Mouse (Mus musculus) frontal cortex, adult (tissue): ENCODE results near the gene Cradd.

Experiments
- ATAC-seq: cut with Nextera tagmentation; 2 replicates; pipeline ENCODE4 v1.9.2; 2017; ENCODE audit warnings: mild to moderate bottlenecking, moderate library complexity, mixed read lengths; ENCODE audit not compliant: low TSS enrichment

The Cradd gene

GRCm38 (mm10) chr10:95334826-95335225, 10.9 kb upstream of the Cradd start:
- ATAC-seq = no peak

GRCm38 (mm10) chr10:95332596-95332995, 8.7 kb upstream of the Cradd start:
- no peak for ATAC-seq

- no peak for ATAC-seq
Measured at GRCm38 (mm10) chr10:95330375-95331363, 6.7 kb upstream of the Cradd start.

GRCm38 (mm10) chr10:95329884-95330283, 6.0 kb upstream of the Cradd start:
- no peak for ATAC-seq

GRCm38 (mm10) chr10:95324278-95324631, 322 bp upstream of the Cradd start:
- no peak for ATAC-seq

GRCm38 (mm10) chr10:95322076-95323070, 1.6 kb downstream of the Cradd start:
- no peak for ATAC-seq

DNA sequence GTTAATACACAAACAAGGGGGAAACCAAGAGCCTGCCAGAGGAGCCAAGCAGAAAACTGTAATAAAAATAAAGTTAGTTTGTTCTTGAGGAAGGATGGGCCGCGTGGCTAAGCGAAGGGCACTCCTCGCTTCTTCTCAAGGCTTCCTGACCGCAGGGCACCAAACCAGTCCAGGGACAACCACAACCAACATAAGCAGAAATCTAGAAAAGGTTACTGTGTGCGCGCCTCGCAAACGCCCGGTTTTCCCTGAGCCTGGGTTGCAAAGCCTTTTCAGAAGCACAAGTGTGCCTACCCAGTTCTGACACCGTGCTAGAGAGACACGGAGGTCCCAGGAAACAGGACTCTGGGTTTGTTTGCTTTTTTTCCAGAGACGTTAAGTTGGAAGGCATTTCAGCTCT, 4.9 kb downstream of the Cradd start:
- no peak for ATAC-seq

DNA sequence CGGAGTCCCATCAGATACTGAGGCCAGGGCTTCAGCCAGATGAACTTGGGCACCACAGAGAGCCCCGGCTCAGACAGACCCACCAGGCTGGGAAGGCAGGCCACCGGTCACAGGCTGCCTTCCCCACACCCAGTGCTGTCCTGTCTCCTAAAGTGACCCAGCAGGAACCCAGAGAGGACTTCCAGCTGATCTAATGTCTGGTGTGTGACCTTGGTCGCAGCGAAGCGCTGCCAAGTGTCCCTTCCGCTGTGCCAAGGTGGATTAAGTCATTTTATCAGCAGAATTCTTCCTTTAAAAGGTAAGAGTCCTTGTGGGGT, 5.6 kb downstream of the Cradd start:
- no peak for ATAC-seq

- ATAC-seq = no peak
Measured at GRCm38 (mm10) chr10:95317581-95318391, 6.1 kb downstream of the Cradd start.

DNA sequence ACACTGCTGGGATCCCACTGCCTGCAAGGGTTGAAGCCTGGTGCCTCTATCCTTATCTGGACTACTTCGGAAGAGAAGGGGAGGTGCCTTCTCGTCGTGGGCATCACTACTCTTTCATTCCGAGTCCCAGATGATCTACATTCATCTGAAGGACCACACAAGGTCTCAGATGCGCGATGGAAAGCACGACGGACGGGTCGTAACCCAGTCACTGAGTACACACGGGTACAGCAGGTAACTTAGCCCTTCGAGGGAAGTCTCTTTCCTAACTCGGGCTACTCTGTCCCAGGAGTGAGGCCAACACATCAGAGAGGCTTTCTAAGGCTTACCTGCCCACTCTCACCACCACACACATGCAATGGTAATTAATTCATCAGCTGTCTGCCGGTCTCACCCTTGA, 6.8 kb downstream of the Cradd start:
- no peak for ATAC-seq

DNA sequence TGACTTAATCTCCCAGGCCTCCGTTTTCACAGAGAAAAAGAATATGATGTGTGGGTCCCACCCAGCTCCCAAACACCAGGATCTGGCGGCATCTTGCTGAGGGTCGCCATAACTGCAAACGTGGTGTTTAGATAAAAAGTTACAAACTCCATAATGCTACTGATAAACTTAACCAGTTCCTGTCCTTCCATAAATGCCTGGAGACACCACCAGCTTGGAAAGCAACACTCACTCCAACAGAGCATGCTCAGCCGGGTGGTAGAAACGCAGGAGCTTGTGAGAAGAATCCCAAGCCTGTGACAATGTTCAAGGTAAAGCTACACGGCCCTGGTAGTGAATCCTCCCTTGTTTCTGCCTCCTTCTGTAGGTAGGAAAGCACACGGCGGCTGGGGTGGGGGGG, 7.3 kb downstream of the Cradd start:
- no peak for ATAC-seq

DNA sequence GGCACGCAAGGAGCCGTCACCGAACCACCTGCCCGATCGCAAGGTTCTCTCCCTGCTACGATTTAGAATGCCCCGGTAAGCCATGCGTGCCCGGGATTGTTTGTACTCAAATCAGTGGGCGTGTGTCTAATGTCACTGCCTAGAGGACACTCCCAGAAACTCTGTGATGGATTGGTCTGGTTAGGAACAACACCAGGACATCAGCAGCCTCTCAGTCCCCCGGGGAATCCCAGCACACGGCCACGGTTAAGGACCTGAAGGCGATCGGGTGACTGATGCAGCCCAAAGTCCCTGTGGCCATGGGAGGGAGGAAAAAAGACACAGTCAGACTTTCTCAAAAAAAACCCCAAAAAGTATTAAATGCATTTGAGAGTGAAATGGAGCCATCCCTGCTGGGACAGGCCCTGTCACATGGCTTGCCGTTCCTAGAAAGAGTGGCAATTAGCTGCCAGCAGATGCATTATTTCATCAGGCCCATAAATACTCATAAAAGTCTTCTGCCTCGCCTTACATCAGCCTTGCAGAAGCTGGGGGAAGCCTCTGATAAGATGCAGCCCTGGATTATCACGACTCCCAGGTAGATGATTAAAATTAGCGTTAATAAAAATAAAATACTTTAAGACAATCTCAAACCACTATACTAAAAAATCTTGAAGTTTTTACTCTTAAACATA, 8.0 kb downstream of the Cradd start:
- no peak for ATAC-seq

DNA sequence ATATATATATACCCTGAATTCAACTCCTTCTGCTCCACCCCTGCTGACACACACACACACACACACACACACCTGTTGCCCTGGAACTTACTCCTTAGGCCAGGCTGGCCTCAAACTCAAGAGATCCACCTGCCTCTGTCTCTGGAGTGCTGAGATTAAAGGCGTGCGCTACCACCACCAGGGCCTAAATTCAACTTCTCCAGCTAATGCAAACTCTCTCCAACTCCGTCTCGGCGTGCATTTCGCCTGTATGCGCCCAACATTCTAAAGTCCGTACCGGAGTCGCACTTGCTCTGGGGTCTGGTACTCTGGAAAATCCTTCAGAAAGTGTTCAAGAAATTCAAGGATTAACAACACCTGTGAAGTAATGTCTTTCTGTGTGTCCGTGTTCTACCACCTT, 8.6 kb downstream of the Cradd start:
- ATAC-seq = no peak

GRCm38 (mm10) chr10:95314019-95314418, 9.9 kb downstream of the Cradd start:
- ATAC-seq = peak; percentile 31; the same call in 1 of the 2 replicates

DNA sequence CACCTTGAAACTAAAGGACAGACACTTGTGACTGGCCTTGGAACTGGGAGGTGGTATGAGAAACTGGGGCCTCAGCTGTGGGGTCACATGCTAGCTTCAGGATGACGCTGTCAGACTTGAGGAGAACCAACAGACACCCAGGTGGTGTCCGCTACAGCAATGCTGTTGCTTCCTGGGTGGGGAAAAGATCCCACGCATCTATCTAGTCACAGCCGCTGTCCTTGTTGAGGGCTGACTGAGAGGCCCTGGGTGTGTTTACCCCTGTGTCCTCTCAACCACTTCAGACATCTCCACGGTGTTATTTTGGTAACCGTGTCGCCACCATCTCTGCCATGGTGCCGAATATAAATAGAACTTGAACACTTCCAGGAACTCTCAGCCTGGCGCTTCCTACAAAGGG, 10.4 kb downstream of the Cradd start:
- ATAC-seq = no peak; the same call in 1 of the 2 replicates

DNA sequence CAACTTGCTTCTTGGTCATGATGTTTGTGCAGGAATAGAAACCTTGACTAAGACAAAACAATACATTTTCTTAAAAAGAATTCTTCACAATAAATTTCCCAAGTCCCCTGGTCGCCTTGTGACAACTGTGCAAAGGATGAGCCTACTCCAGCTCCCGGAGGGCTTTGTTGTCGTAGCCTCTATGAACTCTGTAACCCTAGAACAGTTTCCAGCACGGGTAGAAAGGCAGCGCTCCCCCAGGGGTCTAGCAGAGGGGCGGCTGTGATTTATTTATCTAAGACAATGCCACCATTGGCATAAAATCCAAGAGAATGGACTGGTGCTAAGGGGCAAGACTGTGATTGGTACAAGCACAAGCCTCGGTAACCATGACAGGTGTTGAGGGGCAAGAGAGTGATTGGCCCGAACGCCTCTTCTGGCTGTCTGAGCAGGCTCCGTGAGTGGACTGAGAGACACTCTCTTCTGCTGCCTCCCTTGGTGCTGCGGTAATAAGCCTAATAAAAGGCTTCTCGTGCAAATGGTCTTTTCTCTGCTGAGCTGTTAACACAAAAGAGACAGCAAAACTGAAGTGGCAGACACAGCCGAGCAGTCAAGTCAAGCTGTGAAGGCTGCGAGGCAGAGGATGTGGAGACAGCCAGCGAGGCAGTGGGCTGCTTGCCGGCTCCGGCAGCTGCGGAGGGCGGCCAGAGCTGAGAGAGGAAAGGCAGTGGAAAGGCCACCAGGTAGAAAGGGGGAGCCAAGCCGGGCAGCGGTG, 13.1 kb downstream of the Cradd start:
- no peak for ATAC-seq

- ATAC-seq = no peak
Measured at GRCm38 (mm10) chr10:95309412-95310322, 14.3 kb downstream of the Cradd start.

DNA sequence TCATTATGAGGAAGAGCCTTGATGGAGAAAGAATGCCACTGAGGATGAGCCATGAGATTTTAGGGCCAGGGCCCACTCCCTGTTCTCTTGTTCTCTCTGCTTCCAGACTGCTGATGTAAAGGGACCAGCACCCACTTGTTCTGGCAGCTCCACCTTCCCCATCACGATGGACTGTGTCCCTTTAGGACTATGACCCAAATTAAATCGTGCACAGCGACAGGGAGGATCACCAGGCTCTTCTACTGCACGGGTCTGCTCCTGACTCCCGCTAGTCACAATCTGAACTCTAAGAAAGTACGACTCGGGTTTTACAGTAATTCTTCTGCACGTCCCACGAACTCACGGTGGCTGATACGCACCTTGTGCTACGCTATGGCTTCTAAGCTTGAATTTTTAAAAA, 14.9 kb downstream of the Cradd start:
- ATAC-seq = no peak

- no peak for ATAC-seq
Measured at GRCm38 (mm10) chr10:95307916-95308315, 16.0 kb downstream of the Cradd start.
